8 mouse cellular contexts compared by ENCODE assay signal in the genomic region with DNA sequence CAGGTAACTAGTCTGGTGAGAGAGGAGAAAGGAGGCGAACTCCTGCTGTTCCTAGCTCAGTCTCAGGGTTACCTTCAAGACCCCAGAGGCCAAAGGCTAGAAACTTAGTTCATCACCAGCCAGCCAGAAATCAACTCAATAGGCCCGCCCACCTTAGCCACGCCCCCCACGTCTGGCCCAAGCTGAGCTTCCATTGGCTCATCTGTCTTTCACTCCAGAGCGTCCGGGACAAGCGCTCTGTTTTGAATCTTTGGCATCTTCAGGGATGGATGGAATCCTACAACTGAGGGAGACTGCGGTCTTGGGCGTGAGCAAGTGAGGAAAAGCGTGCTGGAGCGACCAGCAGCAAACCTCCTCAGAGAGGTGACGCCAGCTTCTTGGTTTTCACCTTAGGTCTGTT.
A peak's percentile ranks its signal among the peaks of the same experiment; 100 is the strongest.
DNase-seq lines count a peak whose midpoint lies in the region; ATAC-seq and TF ChIP-seq lines count a peak whose summit lies in the region.

No protein-coding gene starts in this region.

- peak; percentile 19 for DNase-seq in kidney, postnatal 10 days
- no peak for DNase-seq in kidney, adult 8-10 months
- DNase-seq in liver, embryonic 14.5 days (ENCODE audit: low read depth in 3 of 3, low spot score in 3 of 3), result no peak
- DNase-seq in ovary, postnatal 10 days (ENCODE audit: low spot score), result no peak
- DNase-seq in cerebellum, postnatal 36 days, result no peak
- no peak for DNase-seq in left cerebral cortex, postnatal 14 days (ENCODE audit: low spot score in 2 of 2)

- H3K4me3 ChIP-seq in forebrain, embryonic 16.5 days (replicated peaks; ENCODE audit: low read length), result 0 out of 2 replicates have a peak overlapping the region, but pooled peaks have one; percentile 10
- no peak overlapping the region for H3K4me3 ChIP-seq in liver, embryonic 14.5 days (ENCODE audit: insufficient read depth in 1 of 2, low read depth in 2 of 2, low read length in 2 of 2)
- H3K4me3 ChIP-seq in stomach, embryonic 16.5 days (replicated peaks; ENCODE audit: low read length), result peak overlapping the region; percentile 39

- WGBS in forebrain, embryonic 16.5 days, result 9% methylated on average over 12 of the region's 12 CpGs
- 14% methylated on average over 12 of the region's 12 CpGs for WGBS in liver, embryonic 14.5 days (ENCODE audit: insufficient replicate concordance)
- WGBS in stomach, embryonic 16.5 days, result 18% methylated on average over 12 of the region's 12 CpGs

- no peak overlapping the region for H3K9ac ChIP-seq in forebrain, embryonic 16.5 days (replicated peaks; ENCODE audit: low read depth, low read length)
- H3K9ac ChIP-seq in liver, embryonic 14.5 days (replicated peaks), result no peak overlapping the region
- peak overlapping the region; percentile 26; the same call in 1 of the 2 replicates for H3K9ac ChIP-seq in stomach, embryonic 16.5 days (ENCODE audit: low read length)

- H3K27ac ChIP-seq in forebrain, embryonic 16.5 days (ENCODE audit: low read length), result no peak overlapping the region
- no peak overlapping the region for H3K27ac ChIP-seq in liver, embryonic 14.5 days
- no peak overlapping the region for H3K27ac ChIP-seq in stomach, embryonic 16.5 days (ENCODE audit: low read length)

- no peak for ATAC-seq in forebrain, embryonic 16.5 days
- no peak for ATAC-seq in liver, embryonic 14.5 days (ENCODE audit: insufficient read depth)
- ATAC-seq in stomach, embryonic 16.5 days (ENCODE audit: insufficient read depth, low FRiP score), result no peak

- H3K9me3 ChIP-seq in forebrain, embryonic 16.5 days (ENCODE audit: control insufficient read depth, low read length), result peaks cover 4% of the 10 kb centered on the region; the same call in 1 of the 2 replicates
- H3K9me3 ChIP-seq in liver, embryonic 14.5 days (ENCODE audit: control insufficient read depth, low read length), result no peaks in the 10 kb centered on the region
- H3K9me3 ChIP-seq in stomach, embryonic 16.5 days (replicated peaks; ENCODE audit: control insufficient read depth, low read length), result no peaks in the 10 kb centered on the region

- intact Hi-C loops in left cerebral cortex, postnatal 14 days (cut with DNase I), result no loop called here

- TF ChIP-seq CTCF in liver, embryonic 14.5 days (IDR thresholded peaks at IDR 0.05; ENCODE audit: low read depth), result no peak

- H3K4me2 ChIP-seq in forebrain, embryonic 16.5 days (ENCODE audit: low read length), result peak overlapping the region; percentile 25
- peak overlapping the region; percentile 20; the same call in 1 of the 2 replicates for H3K4me2 ChIP-seq in liver, embryonic 14.5 days (ENCODE audit: low read depth)
- H3K4me2 ChIP-seq in stomach, embryonic 16.5 days (ENCODE audit: low read depth, low read length), result peak overlapping the region; percentile 46

- H3K27me3 ChIP-seq in forebrain, embryonic 16.5 days (replicated peaks; ENCODE audit: control insufficient read depth, insufficient read depth, low read length), result no peaks in the 10 kb centered on the region
- no peaks in the 10 kb centered on the region for H3K27me3 ChIP-seq in liver, embryonic 14.5 days (ENCODE audit: control insufficient read depth, insufficient read depth, low read length)
- H3K27me3 ChIP-seq in stomach, embryonic 16.5 days (ENCODE audit: control insufficient read depth, insufficient read depth, low read length), result no peaks in the 10 kb centered on the region

- no peaks in the 10 kb centered on the region for H3K36me3 ChIP-seq in forebrain, embryonic 16.5 days (ENCODE audit: control insufficient read depth, insufficient read depth)
- H3K36me3 ChIP-seq in liver, embryonic 14.5 days (replicated peaks; ENCODE audit: control insufficient read depth, insufficient read depth, low read depth), result no peaks in the 10 kb centered on the region
- no peaks in the 10 kb centered on the region for H3K36me3 ChIP-seq in stomach, embryonic 16.5 days (ENCODE audit: control insufficient read depth, insufficient read depth, low read length)

- TF ChIP-seq EP300 in liver, embryonic 14.5 days (IDR thresholded peaks at IDR 0.05; ENCODE audit: low read depth), result no peak

- no peaks in the 10 kb centered on the region; the same call in 1 of the 2 replicates for H3K4me1 ChIP-seq in forebrain, embryonic 16.5 days (replicated peaks; ENCODE audit: control insufficient read depth, insufficient read depth, low read length)
- H3K4me1 ChIP-seq in liver, embryonic 14.5 days (replicated peaks; ENCODE audit: control insufficient read depth in 2 of 2, insufficient read depth in 2 of 2, low read length in 1 of 2), result no peaks in the 10 kb centered on the region
- peaks cover 6% of the 10 kb centered on the region for H3K4me1 ChIP-seq in stomach, embryonic 16.5 days (ENCODE audit: control insufficient read depth, insufficient read depth, low read length)

Comparison
In these comparisons a context has a peak if more than half of its experiments do, and no peak if none do; other contexts are left out.
1. H3K4me3 ChIP-seq: peak in forebrain, embryonic 16.5 days (single experiment) and stomach, embryonic 16.5 days (single experiment); none in liver, embryonic 14.5 days (0 of 2).
2. Peak in every context shown above with its lines, with median percentiles within 50 percentile points of each other: H3K4me2 ChIP-seq.